Mouse (Mus musculus): ENCODE measurements at regions not wholly inside any gene's neighbourhood (a gene's known extent, or its start where the extent isn't known, plus 50 kb on each side); places are given as distances from the start of the nearest gene placed in this dataset.

DNA sequence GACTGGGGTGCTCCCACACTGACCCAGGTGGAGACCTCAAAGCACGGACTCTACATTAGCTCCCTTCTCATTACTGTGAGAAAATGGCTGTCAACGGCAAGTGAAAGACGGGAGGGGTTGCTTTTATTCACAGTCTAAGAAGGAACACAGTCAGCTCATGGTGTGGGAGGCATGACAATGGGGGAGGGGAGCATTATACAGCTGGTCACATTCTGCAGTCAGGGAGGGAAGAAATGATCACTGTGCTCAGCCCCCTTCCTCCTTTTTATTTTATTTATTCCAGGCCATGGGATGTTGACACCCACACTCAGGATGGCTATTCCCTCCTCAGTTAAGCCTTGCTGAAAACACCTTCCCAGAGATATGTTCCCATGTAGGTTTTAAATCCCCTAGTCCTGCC, 93.1 kb upstream of the Spdye4c start:
- TF ChIP-seq CTCF (IDR thresholded peaks at IDR 0.05; ENCODE audit: low read depth) (no peak), EP300 (IDR thresholded peaks at IDR 0.05; ENCODE audit: low read depth) (no peak)
